Mouse (Mus musculus): ENCODE measurements at regions not wholly inside any gene's neighbourhood (a gene's known extent, or its start where the extent isn't known, plus 50 kb on each side); places are given as distances from the start of the nearest gene placed in this dataset.

DNA sequence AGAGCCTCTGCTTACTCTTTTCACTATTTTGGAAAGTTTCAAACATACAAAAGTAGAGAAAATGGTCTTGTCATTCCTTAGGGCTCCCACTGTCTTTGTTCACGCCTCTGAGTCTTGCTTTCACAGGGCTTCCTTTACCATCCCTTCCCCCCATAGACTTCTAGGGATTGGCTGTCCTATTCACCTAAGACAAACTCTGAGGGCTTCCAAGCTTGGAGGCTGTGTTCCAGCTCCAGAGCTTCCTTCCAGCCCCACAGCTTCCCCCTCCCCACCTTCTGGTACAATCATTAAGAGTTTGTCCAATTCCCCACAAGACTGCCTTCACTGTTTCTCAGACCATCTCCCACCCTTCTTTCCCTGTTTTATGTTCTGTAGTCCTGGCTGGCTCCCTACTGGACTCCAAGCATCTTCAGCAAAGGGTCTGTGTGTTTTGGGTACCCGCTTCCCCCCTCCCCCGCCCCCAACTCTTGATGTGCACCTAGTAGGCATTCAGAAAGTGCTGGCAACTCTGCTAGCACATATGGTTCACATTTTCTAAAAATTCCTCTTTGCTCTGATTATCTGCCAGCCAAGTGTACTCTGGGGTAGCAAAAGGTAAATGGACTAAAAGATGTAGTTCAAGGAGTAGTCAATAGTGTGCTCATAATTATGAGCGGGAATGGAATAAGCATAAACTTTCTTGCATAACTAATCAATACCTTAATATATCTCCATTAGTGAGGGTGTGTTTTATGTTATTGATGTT, 344.0 kb downstream of the Slc4a3 start:
- no peak overlapping the region for H3K4me3 ChIP-seq (replicated peaks in 1 of 3; ENCODE audit: low read depth in 2 of 3, low read length in 2 of 3, poor library complexity in 1 of 3)
- H3K9ac ChIP-seq (ENCODE audit: insufficient read depth, low read depth), result no peak overlapping the region
- no peak for DNase-seq (ENCODE audit: extremely low read depth)
- no peak overlapping the region for H3K27ac ChIP-seq (ENCODE audit: insufficient read depth, low read depth)
- H3K27me3 ChIP-seq (replicated peaks), result no peaks in the 10 kb centered on the region
- no peaks in the 10 kb centered on the region for H3K36me3 ChIP-seq (replicated peaks in 1 of 2; ENCODE audit: control insufficient read depth in 1 of 2, insufficient read depth in 1 of 2, low read length in 1 of 2)
- H3K9me3 ChIP-seq (replicated peaks; ENCODE audit: low read length), result peaks cover 9% of the 10 kb centered on the region
- H3K4me2 ChIP-seq (ENCODE audit: insufficient read depth, low read depth, poor library complexity, severe bottlenecking), result no peak overlapping the region
- H3K79me2 ChIP-seq (replicated peaks; ENCODE audit: control insufficient read depth, extremely low read depth, insufficient read depth, poor library complexity, severe bottlenecking), result no peaks in the 10 kb centered on the region
- in situ Hi-C loops (cut with MboI; ENCODE audit: low pct_ligation_motif_present, low pct_unique_long_range_greater_than_20kb, low sequenced_read_pairs), result no loop called here
- dilution Hi-C loops (cut with MboI; ENCODE audit: extremely low pct_ligation_motif_present, extremely low pct_unique_long_range_greater_than_20kb, low sequenced_read_pairs), result no loop called here
- peaks cover 0 to 13% of the 10 kb centered on the region in 2 experiments; a peak in 2 of 4 replicates for H3K4me1 ChIP-seq (ENCODE audit: control insufficient read depth in 1 of 2, insufficient read depth in 2 of 2)
- TF ChIP-seq GABPA (IDR thresholded peaks at IDR 0.05; ENCODE audit: insufficient replicate concordance, low read depth, low read length), result no peak
- TF ChIP-seq ZKSCAN1 (IDR thresholded peaks at IDR 0.05; ENCODE audit: borderline replicate concordance, low read depth, low read length), result no peak
- no peak for TF ChIP-seq CHD1 (IDR thresholded peaks at IDR 0.05; ENCODE audit: low read depth, low read length)
- TF ChIP-seq MAFK (IDR thresholded peaks at IDR 0.05; ENCODE audit: insufficient replicate concordance, low read length), result no peak
- TF ChIP-seq ELF1 (IDR thresholded peaks at IDR 0.05; ENCODE audit: low read depth, low read length), result no peak
- no peak for TF ChIP-seq USF1 (IDR thresholded peaks at IDR 0.05; ENCODE audit: low read depth, low read length)
- TF ChIP-seq SMC3 (IDR thresholded peaks at IDR 0.05; ENCODE audit: low read depth, low read length), result no peak
- no peak for TF ChIP-seq CTCF (conservative IDR thresholded peaks at IDR 0.05 in 1 of 2, IDR thresholded peaks at IDR 0.05 in 1 of 2; ENCODE audit: low read depth in 2 of 2, low read length in 2 of 2)
- no peak for TF ChIP-seq MAX (IDR thresholded peaks at IDR 0.05; ENCODE audit: low read length)
- no peak for TF ChIP-seq JUN (IDR thresholded peaks at IDR 0.05; ENCODE audit: insufficient read depth, low read depth, low read length)
- TF ChIP-seq E2F4 (IDR thresholded peaks at IDR 0.05; ENCODE audit: insufficient replicate concordance, low read depth, low read length), result no peak
- no peak for TF ChIP-seq JUND (conservative IDR thresholded peaks at IDR 0.05; ENCODE audit: low read depth, low read length)

- peaks cover 9% of the 10 kb centered on the region for H3K9me3 ChIP-seq (replicated peaks; ENCODE audit: low read length)
These were observed 344.7 kb downstream of the Slc4a3 start for GRCm38 (mm10) chr1:75890636-75891276.

More at GRCm38 (mm10) chr1:75890636-75891276, 344.7 kb downstream of the Slc4a3 start:
- Histone ChIP-seq H3K27me3 (replicated peaks) (no peaks in the 10 kb centered on the region), H3K27ac (ENCODE audit: insufficient read depth, low read depth) (no peak overlapping the region), H3K4me1 (ENCODE audit: control insufficient read depth in 1 of 2, insufficient read depth in 2 of 2) (peaks cover 0 to 13% of the 10 kb centered on the region in 2 experiments; a peak in 2 of 4 replicates), H3K4me2 (ENCODE audit: insufficient read depth, low read depth, poor library complexity, severe bottlenecking) (no peak overlapping the region), H3K4me3 (replicated peaks in 1 of 3; ENCODE audit: low read depth in 2 of 3, low read length in 2 of 3, poor library complexity in 1 of 3) (no peak overlapping the region), H3K79me2 (replicated peaks; ENCODE audit: control insufficient read depth, extremely low read depth, insufficient read depth, poor library complexity, severe bottlenecking) (no peaks in the 10 kb centered on the region), H3K36me3 (replicated peaks in 1 of 2; ENCODE audit: control insufficient read depth in 1 of 2, insufficient read depth in 1 of 2, low read length in 1 of 2) (no peaks in the 10 kb centered on the region), H3K9ac (ENCODE audit: insufficient read depth, low read depth) (no peak overlapping the region)
- in situ Hi-C loops (cut with MboI; ENCODE audit: low pct_ligation_motif_present, low pct_unique_long_range_greater_than_20kb, low sequenced_read_pairs) (no loop called here), dilution Hi-C loops (cut with MboI; ENCODE audit: extremely low pct_ligation_motif_present, extremely low pct_unique_long_range_greater_than_20kb, low sequenced_read_pairs) (no loop called here)
- DNase-seq (ENCODE audit: extremely low read depth), result no peak
- TF ChIP-seq E2F4 (IDR thresholded peaks at IDR 0.05; ENCODE audit: insufficient replicate concordance, low read depth, low read length) (no peak), USF2 (conservative IDR thresholded peaks at IDR 0.05; ENCODE audit: low read depth, low read length) (no peak), POLR2AphosphoS2 (IDR thresholded peaks at IDR 0.05; ENCODE audit: low read depth, low read length) (no peak), MXI1 (IDR thresholded peaks at IDR 0.05; ENCODE audit: low read depth, low read length) (no peak), TBP (conservative IDR thresholded peaks at IDR 0.05; ENCODE audit: low read depth, low read length) (no peak)

All from CH12.LX (cell line).